Mouse (Mus musculus) stomach, embryonic 15.5 days (tissue): ENCODE data around the gene Galnt17. TPM values are rescaled to one million over a fixed set of nuclear protein-coding genes. Genes with fewer than 3 reads are reported as not detected.

Source experiments
- ATAC-seq: fragments of 200-750 bp; cut with Nextera tagmentation; 2 replicates; pipeline ENCODE4 v1.8.0; 2017; ENCODE audit warnings: low read depth, moderate number of reproducible peaks, moderate TSS enrichment; ENCODE audit not compliant: insufficient read depth, low FRiP score
- H3K27ac ChIP-seq: fragments of 300-500 bp; sonication (generic); 2 replicates; pipeline ENCODE4 v1.5.1; 2015; ENCODE audit warnings: mild to moderate bottlenecking, inconsistent platforms
- H3K27me3 ChIP-seq: fragments of 300-500 bp; sonication (generic); replicated peaks from 2 replicates; pipeline ENCODE4 v1.6.1; 2015; ENCODE audit warnings: inconsistent platforms
- H3K36me3 ChIP-seq: fragments of 300-500 bp; sonication (generic); 2 replicates; pipeline ENCODE4 v1.6.1; 2015; ENCODE audit warnings: inconsistent platforms
- H3K4me1 ChIP-seq: fragments of 300-500 bp; sonication (generic); 2 replicates; pipeline ENCODE4 v1.6.1; 2015; ENCODE audit warnings: inconsistent platforms
- H3K4me2 ChIP-seq: fragments of 300-500 bp; sonication (generic); 2 replicates; pipeline ENCODE4 v1.6.1; 2015; ENCODE audit warnings: mild to moderate bottlenecking, inconsistent platforms
- H3K4me3 ChIP-seq: fragments of 300-500 bp; sonication (generic); replicated peaks from 2 replicates; pipeline ENCODE4 v1.5.1; 2015; ENCODE audit warnings: inconsistent platforms
- H3K9ac ChIP-seq: fragments of 300-500 bp; sonication (generic); 2 replicates; pipeline ENCODE4 v1.6.1; 2015; ENCODE audit warnings: inconsistent platforms
- H3K9me3 ChIP-seq: fragments of 300-500 bp; sonication (generic); 2 replicates; pipeline ENCODE4 v1.6.1; 2016; ENCODE audit warnings: inconsistent platforms
- WGBS: fragments of 180-500 bp; shearing (Covaris S2); methylation state at CpG from one replicate; pipeline ENCODE4 v1.1.7; 2015; 5-methylcytosine and 5-hydroxymethylcytosine counted together
- polyA plus RNA-seq: library from polyadenylated mRNA; unstranded; fragments of >200 nt; fragmentation: Nextera tagmentation; extraction: Ambion mirVana; gene quantifications from 2 replicates; pipeline ENCODE4 v1.2.1, GENCODE M21; 2015

The Galnt17 gene
- polyA plus RNA-seq, 1 experiment from 2014 or later: 1.6 TPM

DNA sequence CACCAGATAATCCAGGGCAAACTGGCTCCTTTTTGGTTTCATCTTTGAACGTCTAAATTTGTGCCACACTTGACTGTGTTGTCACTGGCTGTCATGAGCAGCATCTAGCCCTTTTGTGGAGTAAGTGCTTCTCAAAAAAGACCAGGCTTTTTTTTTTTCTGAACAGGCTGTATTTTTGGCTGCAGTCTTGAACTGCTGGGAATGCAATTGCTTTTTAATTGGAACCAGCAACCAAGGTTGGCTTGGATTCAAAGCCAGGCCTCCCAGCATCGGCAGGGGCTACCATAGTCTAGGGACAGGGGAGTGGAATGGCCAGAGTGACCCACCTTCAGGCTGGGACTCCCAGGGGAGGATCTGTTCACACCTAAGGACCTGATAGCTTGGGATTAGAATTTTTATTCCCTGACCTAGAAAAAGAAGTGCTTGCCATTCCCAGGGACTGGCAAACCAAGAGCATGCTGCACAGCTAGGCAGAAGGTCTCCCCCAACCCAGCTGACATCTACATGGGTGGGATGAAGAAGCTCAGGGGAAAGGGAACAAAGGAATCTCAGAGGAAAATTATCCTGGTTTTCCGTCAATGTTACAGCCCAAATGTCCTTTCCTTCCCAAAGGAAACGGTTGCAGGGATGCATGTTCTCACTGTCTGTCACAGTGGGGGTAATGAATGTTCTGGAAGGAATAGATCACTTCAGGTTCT, 369.2 kb downstream of the Galnt17 start:
- Histone ChIP-seq H3K9ac (no peak overlapping the region), H3K27me3 (no peaks in the 10 kb centered on the region), H3K9me3 (no peaks in the 10 kb centered on the region), H3K4me3 (no peak overlapping the region), H3K4me2 (no peak overlapping the region), H3K27ac (no peak overlapping the region), H3K4me1 (no peaks in the 10 kb centered on the region), H3K36me3 (no peaks in the 10 kb centered on the region)
- ATAC-seq: no peak
- WGBS: 32% methylated on average over 4 of the region's 4 CpGs

GRCm38 (mm10) chr5:130938274-130938741, 370.0 kb downstream of the Galnt17 start:
- Histone ChIP-seq H3K36me3 (no peaks in the 10 kb centered on the region), H3K9me3 (no peaks in the 10 kb centered on the region), H3K27me3 (no peaks in the 10 kb centered on the region), H3K9ac (no peak overlapping the region), H3K4me2 (0 out of 2 replicates have a peak overlapping the region, but pooled peaks have one; percentile 13), H3K4me3 (no peak overlapping the region), H3K4me1 (no peaks in the 10 kb centered on the region), H3K27ac (no peak overlapping the region)
- WGBS: 8% methylated on average over 7 of the region's 7 CpGs
- peak; percentile 60; the same call in 1 of the 2 replicates for ATAC-seq

DNA sequence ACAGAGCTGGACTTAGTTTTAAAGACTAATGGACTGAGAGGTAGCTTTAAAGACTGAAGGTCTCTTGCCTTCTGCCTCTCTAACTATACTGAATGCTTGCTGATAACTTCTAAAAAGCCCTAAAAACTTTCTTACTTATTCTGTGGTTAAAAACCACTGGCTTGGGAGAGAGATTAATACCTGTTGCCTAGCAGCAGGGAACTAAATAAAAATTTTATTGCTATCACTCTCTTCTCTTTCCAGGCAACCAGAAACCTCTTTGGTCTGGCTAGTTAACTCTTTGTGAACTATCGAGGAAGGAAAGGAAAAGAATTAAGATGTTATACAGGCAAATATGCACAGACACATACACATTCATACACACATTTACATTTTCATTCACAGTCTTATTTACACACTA, 377.3 kb downstream of the Galnt17 start:
- H3K36me3 ChIP-seq: no peaks in the 10 kb centered on the region
- no peak for ATAC-seq
- WGBS: 67% methylated on average over 1 of the region's 1 CpGs

GRCm38 (mm10) chr5:130927794-130928149, 380.5 kb downstream of the Galnt17 start:
- no peak overlapping the region for H3K9ac ChIP-seq
- no peak overlapping the region for H3K4me2 ChIP-seq
- H3K27ac ChIP-seq: no peak overlapping the region
- no peaks in the 10 kb centered on the region for H3K36me3 ChIP-seq
- ATAC-seq: peak; percentile 60; the same call in 1 of the 2 replicates
- H3K9me3 ChIP-seq: no peaks in the 10 kb centered on the region
- no peaks in the 10 kb centered on the region for H3K4me1 ChIP-seq
- H3K27me3 ChIP-seq: no peaks in the 10 kb centered on the region
- no peak overlapping the region for H3K4me3 ChIP-seq
- 54% methylated on average over 8 of the region's 8 CpGs for WGBS

More for the DNA sequence above, 377.3 kb downstream of the Galnt17 start:
- no peak overlapping the region for H3K9ac ChIP-seq
- no peaks in the 10 kb centered on the region for H3K27me3 ChIP-seq
- H3K4me2 ChIP-seq: no peak overlapping the region
- no peaks in the 10 kb centered on the region for H3K9me3 ChIP-seq
- no peaks in the 10 kb centered on the region for H3K4me1 ChIP-seq
- no peak overlapping the region for H3K4me3 ChIP-seq
- no peak overlapping the region for H3K27ac ChIP-seq

DNA sequence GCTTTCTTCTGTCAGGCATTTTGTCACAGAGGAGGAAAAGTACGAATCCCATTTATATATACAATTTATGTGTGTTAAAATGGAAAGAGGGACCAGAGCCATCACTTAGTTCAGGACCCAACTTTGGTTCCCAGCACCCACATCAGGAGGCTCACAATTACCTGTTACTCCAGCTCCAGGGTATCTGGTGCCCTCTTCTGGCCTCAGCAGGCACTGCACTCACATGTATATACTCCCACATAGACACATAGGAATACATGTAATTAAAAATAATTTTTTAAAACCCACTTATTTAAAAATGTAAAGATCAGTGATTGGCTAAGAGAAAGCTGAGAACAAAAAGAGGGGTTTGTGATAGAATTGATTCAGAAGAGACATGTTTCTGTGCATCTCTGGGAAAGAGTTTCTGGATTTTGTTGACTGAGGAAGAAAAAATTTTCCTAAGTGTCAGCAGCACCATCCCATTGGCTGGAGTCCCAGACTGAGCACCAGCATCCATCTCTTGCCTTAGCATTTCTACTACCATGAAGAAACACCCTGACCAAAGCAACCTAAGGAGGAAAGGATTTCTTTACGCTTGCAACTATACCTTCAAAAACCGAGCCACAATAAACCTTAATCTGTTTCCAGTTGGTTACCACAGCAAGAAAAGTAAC, 381.0 kb downstream of the Galnt17 start:
- no peak overlapping the region for H3K27ac ChIP-seq
- whole genome bisulfite sequencing: 76% methylated on average over 3 of the region's 3 CpGs
- H3K4me3 ChIP-seq: no peak overlapping the region
- H3K9me3 ChIP-seq: no peaks in the 10 kb centered on the region
- no peak overlapping the region for H3K9ac ChIP-seq
- H3K4me1 ChIP-seq: no peaks in the 10 kb centered on the region
- ATAC-seq: no peak
- H3K27me3 ChIP-seq: no peaks in the 10 kb centered on the region
- no peak overlapping the region for H3K4me2 ChIP-seq
- H3K36me3 ChIP-seq: no peaks in the 10 kb centered on the region

GRCm38 (mm10) chr5:130925681-130926080, 382.6 kb downstream of the Galnt17 start:
- H3K4me2 ChIP-seq: no peak overlapping the region
- no peaks in the 10 kb centered on the region for H3K4me1 ChIP-seq
- no peaks in the 10 kb centered on the region for H3K27me3 ChIP-seq
- no peak overlapping the region for H3K27ac ChIP-seq
- no peak overlapping the region for H3K9ac ChIP-seq
- H3K9me3 ChIP-seq: no peaks in the 10 kb centered on the region
- no peaks in the 10 kb centered on the region for H3K36me3 ChIP-seq
- ATAC-seq: no peak
- 94% methylated on average over 7 of the region's 7 CpGs for WGBS
- no peak overlapping the region for H3K4me3 ChIP-seq

DNA sequence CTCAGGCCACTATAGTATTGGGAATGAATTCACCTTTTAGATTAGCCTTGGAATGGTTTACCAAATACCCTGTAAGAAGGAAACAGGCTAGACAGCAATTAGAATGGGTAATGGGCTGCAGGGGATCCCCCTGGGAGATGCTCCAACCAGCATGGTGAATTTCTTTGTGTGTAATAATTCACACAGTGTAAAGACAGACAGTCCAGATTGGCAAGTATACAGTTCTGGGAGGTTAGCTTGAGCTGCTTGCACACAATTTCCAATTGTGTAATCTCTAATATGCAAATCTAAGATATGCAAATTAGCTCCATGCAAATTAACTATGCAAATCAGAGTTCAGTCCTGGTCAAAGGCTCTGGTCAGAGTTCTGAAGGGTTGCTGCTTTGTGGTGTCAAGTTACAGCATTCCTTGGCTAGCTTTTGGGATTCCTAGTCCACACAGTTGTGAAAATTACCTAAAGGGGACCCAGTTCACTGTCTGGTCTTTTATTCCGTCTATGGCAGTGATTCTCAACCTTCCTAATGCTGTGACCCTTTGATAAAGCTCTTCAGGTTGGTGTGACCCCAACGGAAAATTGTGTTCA, 384.0 kb downstream of the Galnt17 start:
- Histone ChIP-seq H3K27ac (no peak overlapping the region), H3K4me1 (no peaks in the 10 kb centered on the region), H3K4me3 (no peak overlapping the region), H3K27me3 (no peaks in the 10 kb centered on the region), H3K9ac (no peak overlapping the region), H3K9me3 (no peaks in the 10 kb centered on the region), H3K4me2 (no peak overlapping the region), H3K36me3 (no peaks in the 10 kb centered on the region)
- no peak for ATAC-seq
- 36% methylated on average over 2 of the region's 2 CpGs for WGBS

DNA sequence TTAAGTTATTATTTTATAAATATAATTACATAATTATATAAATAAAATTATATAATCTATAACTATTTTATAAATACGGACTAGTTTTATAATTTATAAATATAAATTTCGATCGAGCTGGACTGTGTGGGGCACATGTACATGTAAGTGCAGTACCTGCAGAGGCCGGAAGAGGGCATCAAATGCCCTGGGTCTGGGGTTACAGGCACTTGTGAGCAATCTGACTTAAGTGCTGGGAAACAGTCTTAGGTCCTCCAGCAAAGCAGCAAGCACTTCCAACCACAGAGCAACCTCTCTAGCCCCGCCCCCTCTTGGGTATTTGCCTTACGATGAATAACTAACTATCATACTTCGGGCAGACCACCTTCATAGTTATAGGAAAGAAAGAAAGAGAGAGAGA, 388.3 kb downstream of the Galnt17 start:
- Histone ChIP-seq H3K36me3 (no peaks in the 10 kb centered on the region), H3K9ac (no peak overlapping the region), H3K27me3 (no peaks in the 10 kb centered on the region), H3K4me1 (no peaks in the 10 kb centered on the region), H3K4me3 (no peak overlapping the region), H3K4me2 (no peak overlapping the region), H3K27ac (no peak overlapping the region), H3K9me3 (no peaks in the 10 kb centered on the region)
- 89% methylated on average over 7 of the region's 7 CpGs for WGBS
- ATAC-seq: no peak

DNA sequence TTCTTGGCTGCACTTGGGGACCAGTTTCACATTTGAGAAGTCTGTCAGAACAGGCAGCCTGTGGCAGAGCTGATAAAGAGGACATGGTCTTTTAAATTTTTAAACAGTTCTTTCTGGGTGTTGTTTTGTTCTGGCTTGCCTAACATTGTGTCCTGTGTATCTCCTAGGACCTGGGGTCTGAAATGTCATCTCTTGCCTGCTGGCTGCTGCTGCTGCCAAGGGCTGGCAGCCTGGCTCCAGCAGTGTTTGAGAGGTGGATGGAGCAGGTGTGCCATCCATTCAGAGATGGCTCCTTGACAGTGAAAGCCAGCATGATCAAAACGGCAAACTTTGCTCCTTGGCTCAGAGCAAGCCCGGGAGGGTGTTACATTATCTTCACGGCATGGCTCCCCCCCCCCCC, 393.7 kb downstream of the Galnt17 start:
- no peaks in the 10 kb centered on the region for H3K27me3 ChIP-seq
- no peak for ATAC-seq
- no peaks in the 10 kb centered on the region for H3K4me1 ChIP-seq
- H3K9me3 ChIP-seq: no peaks in the 10 kb centered on the region
- no peaks in the 10 kb centered on the region for H3K36me3 ChIP-seq
- no peak overlapping the region for H3K4me3 ChIP-seq
- H3K9ac ChIP-seq: no peak overlapping the region
- 64% methylated on average over 3 of the region's 3 CpGs for WGBS
- H3K4me2 ChIP-seq: no peak overlapping the region
- no peak overlapping the region for H3K27ac ChIP-seq

GRCm38 (mm10) chr5:130911551-130911950, 396.7 kb downstream of the Galnt17 start:
- H3K9me3 ChIP-seq: no peaks in the 10 kb centered on the region
- no peaks in the 10 kb centered on the region for H3K27me3 ChIP-seq
- H3K4me2 ChIP-seq: no peak overlapping the region
- no peak overlapping the region for H3K27ac ChIP-seq
- 84% methylated on average over 2 of the region's 2 CpGs for WGBS
- H3K9ac ChIP-seq: no peak overlapping the region
- ATAC-seq: no peak
- H3K4me1 ChIP-seq: no peaks in the 10 kb centered on the region
- no peaks in the 10 kb centered on the region for H3K36me3 ChIP-seq
- no peak overlapping the region for H3K4me3 ChIP-seq

- ATAC-seq: no peak
- H3K36me3 ChIP-seq: no peaks in the 10 kb centered on the region
- no peak overlapping the region for H3K27ac ChIP-seq
- no peaks in the 10 kb centered on the region for H3K27me3 ChIP-seq
- H3K9me3 ChIP-seq: no peaks in the 10 kb centered on the region
- H3K4me2 ChIP-seq: no peak overlapping the region
- H3K4me1 ChIP-seq: no peaks in the 10 kb centered on the region
- no peak overlapping the region for H3K4me3 ChIP-seq
- 77% methylated on average over 3 of the region's 3 CpGs for whole genome bisulfite sequencing
- H3K9ac ChIP-seq: no peak overlapping the region
These were observed 406.6 kb downstream of the Galnt17 start for GRCm38 (mm10) chr5:130901736-130902135.

- no peaks in the 10 kb centered on the region for H3K4me1 ChIP-seq
- no peak for ATAC-seq
- H3K9ac ChIP-seq: no peak overlapping the region
- no peaks in the 10 kb centered on the region for H3K36me3 ChIP-seq
- H3K27ac ChIP-seq: no peak overlapping the region
- WGBS: 92% methylated on average over 3 of the region's 3 CpGs
- H3K27me3 ChIP-seq: no peaks in the 10 kb centered on the region
- no peaks in the 10 kb centered on the region for H3K9me3 ChIP-seq
- H3K4me3 ChIP-seq: no peak overlapping the region
- no peak overlapping the region for H3K4me2 ChIP-seq
These were observed 412.3 kb downstream of the Galnt17 start for GRCm38 (mm10) chr5:130895991-130896390.
